Mouse (Mus musculus) midbrain, embryonic 13.5 days (tissue): ENCODE measurements around the gene BC067074. TPM values are rescaled to one million over a fixed set of nuclear protein-coding genes. Genes with fewer than 3 reads are reported as not detected.
"Not testable (repeated sequence)": the region's sequence is repeated elsewhere in the genome, so short reads cannot be mapped to it uniquely, and the experiment has no call there.

Experiments
- ATAC-seq: fragments of 200-750 bp; cut with Nextera tagmentation; 2 replicates; pipeline ENCODE4 v1.8.0; 2017; ENCODE audit warnings: mild to moderate bottlenecking, moderate TSS enrichment, moderate library complexity
- H3K27ac ChIP-seq: fragments of 300-500 bp; sonication (generic); 2 replicates; pipeline ENCODE4 v1.5.1; 2015; ENCODE audit warnings: inconsistent platforms, mild to moderate bottlenecking, moderate library complexity
- H3K27me3 ChIP-seq: fragments of 300-500 bp; sonication (generic); 2 replicates; pipeline ENCODE4 v1.6.1; 2015; ENCODE audit warnings: mild to moderate bottlenecking, inconsistent platforms
- H3K36me3 ChIP-seq: fragments of 300-500 bp; sonication (generic); 2 replicates; pipeline ENCODE4 v1.6.1; 2015; ENCODE audit warnings: mild to moderate bottlenecking, inconsistent platforms
- H3K4me1 ChIP-seq: fragments of 300-500 bp; sonication (generic); replicated peaks from 2 replicates; pipeline ENCODE4 v1.6.1; 2015; ENCODE audit warnings: inconsistent platforms
- H3K4me2 ChIP-seq: fragments of 300-500 bp; sonication (generic); replicated peaks from 2 replicates; pipeline ENCODE4 v1.6.1; 2015; ENCODE audit warnings: moderate library complexity, mild to moderate bottlenecking, inconsistent platforms
- H3K4me3 ChIP-seq: fragments of 300-500 bp; sonication (generic); replicated peaks from 2 replicates; pipeline ENCODE4 v1.5.1; 2015; ENCODE audit warnings: mild to moderate bottlenecking, inconsistent platforms
- H3K9ac ChIP-seq: fragments of 300-500 bp; sonication (generic); replicated peaks from 2 replicates; pipeline ENCODE4 v1.6.1; 2015; ENCODE audit warnings: mild to moderate bottlenecking, inconsistent platforms
- H3K9me3 ChIP-seq: fragments of 300-500 bp; sonication (generic); 2 replicates; pipeline ENCODE4 v1.6.1; 2016; ENCODE audit warnings: mild to moderate bottlenecking, inconsistent platforms
- WGBS: fragments of 180-500 bp; shearing (Covaris S2); methylation state at CpG from one replicate; pipeline ENCODE4 v1.1.7; 2015; 5-methylcytosine and 5-hydroxymethylcytosine counted together
- polyA plus RNA-seq: library from polyadenylated mRNA; unstranded; fragments of >200 nt; fragmentation: Nextera tagmentation; extraction: Ambion mirVana; gene quantifications from 2 replicates; pipeline ENCODE4 v1.2.1, GENCODE M21; 2015

Gene BC067074
- 0.88 and 0.93 TPM in 2 replicates for polyA plus RNA-seq

GRCm38 (mm10) chr13:113292975-113293706, at the start of gene BC067074:
BC067074 (plus strand) TSS chr13:113293159.
- Histone ChIP-seq H3K4me1 (peaks cover 7% of the 10 kb centered on the region; the same call in 1 of the 2 replicates), H3K9ac (peak within 1 kb of the TSS; percentile 67), H3K36me3 (no peaks in the 10 kb centered on the region), H3K9me3 (no peaks in the 10 kb centered on the region), H3K27me3 (peaks cover 31% of the 10 kb centered on the region), H3K27ac (no peak within 1 kb of the TSS), H3K4me2 (peak within 1 kb of the TSS; percentile 94), H3K4me3 (peak within 1 kb of the TSS; percentile 58)
- ATAC-seq: peak; percentile 82
- WGBS: under 1% methylated on average over 56 of the region's 75 CpGs

- Histone ChIP-seq H3K9me3 (no peaks in the 10 kb centered on the region), H3K27ac (no peak overlapping the region), H3K9ac (no peak overlapping the region), H3K36me3 (no peaks in the 10 kb centered on the region), H3K4me2 (no peak overlapping the region), H3K4me3 (no peak overlapping the region), H3K4me1 (no peaks in the 10 kb centered on the region), H3K27me3 (no peaks in the 10 kb centered on the region)
- WGBS: 80% methylated on average over 8 of the region's 8 CpGs
- no peak for ATAC-seq
Observed at GRCm38 (mm10) chr13:113245025-113245424, 47.9 kb upstream of the BC067074 start.

- not testable (repeated sequence) for H3K36me3 ChIP-seq, H3K9me3 ChIP-seq, H3K9ac ChIP-seq, H3K4me2 ChIP-seq, H3K4me3 ChIP-seq, H3K27ac ChIP-seq, H3K4me1 ChIP-seq, ATAC-seq, H3K27me3 ChIP-seq
- WGBS: 89% methylated on average over 7 of the region's 7 CpGs
Observed at GRCm38 (mm10) chr13:113252580-113252979, 40.4 kb upstream of the BC067074 start.

- WGBS: 94% methylated on average over 2 of the region's 2 CpGs
Observed at GRCm38 (mm10) chr13:113256766-113257165, 36.2 kb upstream of the BC067074 start.

GRCm38 (mm10) chr13:113257190-113257589, 35.8 kb upstream of the BC067074 start:
- no peak for ATAC-seq

More at GRCm38 (mm10) chr13:113256766-113257165, 36.2 kb upstream of the BC067074 start:
- H3K27me3 ChIP-seq: no peaks in the 10 kb centered on the region
- no peak for ATAC-seq
- no peak overlapping the region for H3K9ac ChIP-seq
- no peaks in the 10 kb centered on the region for H3K36me3 ChIP-seq
- no peaks in the 10 kb centered on the region for H3K4me1 ChIP-seq
- H3K4me3 ChIP-seq: no peak overlapping the region
- H3K9me3 ChIP-seq: no peaks in the 10 kb centered on the region
- no peak overlapping the region for H3K27ac ChIP-seq
- H3K4me2 ChIP-seq: no peak overlapping the region

GRCm38 (mm10) chr13:113259237-113259636, 33.7 kb upstream of the BC067074 start:
- no peaks in the 10 kb centered on the region for H3K36me3 ChIP-seq
- no peak for ATAC-seq

More at GRCm38 (mm10) chr13:113257190-113257589, 35.8 kb upstream of the BC067074 start:
- Histone ChIP-seq H3K27me3 (no peaks in the 10 kb centered on the region), H3K4me3 (no peak overlapping the region), H3K9me3 (no peaks in the 10 kb centered on the region), H3K4me1 (no peaks in the 10 kb centered on the region), H3K4me2 (no peak overlapping the region), H3K27ac (no peak overlapping the region), H3K36me3 (no peaks in the 10 kb centered on the region), H3K9ac (no peak overlapping the region)
- 50% methylated on average over 5 of the region's 5 CpGs for WGBS

GRCm38 (mm10) chr13:113262822-113263221, 30.1 kb upstream of the BC067074 start:
- 79% methylated on average over 12 of the region's 12 CpGs for WGBS
- H3K4me2 ChIP-seq: no peak overlapping the region
- no peak for ATAC-seq

More at GRCm38 (mm10) chr13:113259237-113259636, 33.7 kb upstream of the BC067074 start:
- Histone ChIP-seq H3K4me3 (no peak overlapping the region), H3K27me3 (no peaks in the 10 kb centered on the region), H3K9ac (no peak overlapping the region), H3K9me3 (no peaks in the 10 kb centered on the region), H3K4me2 (no peak overlapping the region), H3K4me1 (no peaks in the 10 kb centered on the region), H3K27ac (no peak overlapping the region)
- 88% methylated on average over 5 of the region's 5 CpGs for WGBS

GRCm38 (mm10) chr13:113265257-113265656, 27.7 kb upstream of the BC067074 start:
- ATAC-seq: no peak
- no peaks in the 10 kb centered on the region for H3K9me3 ChIP-seq
- no peaks in the 10 kb centered on the region for H3K36me3 ChIP-seq
- no peaks in the 10 kb centered on the region for H3K27me3 ChIP-seq
- no peaks in the 10 kb centered on the region for H3K4me1 ChIP-seq
- WGBS: 27% methylated on average over 13 of the region's 13 CpGs
- H3K27ac ChIP-seq: no peak overlapping the region
- H3K9ac ChIP-seq: no peak overlapping the region
- no peak overlapping the region for H3K4me3 ChIP-seq
- H3K4me2 ChIP-seq: no peak overlapping the region

More at GRCm38 (mm10) chr13:113262822-113263221, 30.1 kb upstream of the BC067074 start:
- Histone ChIP-seq H3K9ac (no peak overlapping the region), H3K4me1 (no peaks in the 10 kb centered on the region), H3K9me3 (no peaks in the 10 kb centered on the region), H3K27ac (no peak overlapping the region), H3K4me3 (no peak overlapping the region), H3K36me3 (no peaks in the 10 kb centered on the region), H3K27me3 (no peaks in the 10 kb centered on the region)

GRCm38 (mm10) chr13:113266495-113266951, 26.4 kb upstream of the BC067074 start:
- H3K9me3 ChIP-seq: no peaks in the 10 kb centered on the region
- no peak overlapping the region for H3K9ac ChIP-seq
- H3K4me2 ChIP-seq: no peak overlapping the region
- H3K4me1 ChIP-seq: no peaks in the 10 kb centered on the region
- ATAC-seq: peak; percentile 57
- no peaks in the 10 kb centered on the region for H3K36me3 ChIP-seq
- H3K27ac ChIP-seq: no peak overlapping the region
- no peak overlapping the region for H3K4me3 ChIP-seq
- H3K27me3 ChIP-seq: no peaks in the 10 kb centered on the region
- WGBS: 33% methylated on average over 9 of the region's 9 CpGs

GRCm38 (mm10) chr13:113267204-113267603, 25.8 kb upstream of the BC067074 start:
- H3K4me3 ChIP-seq: no peak overlapping the region
- no peaks in the 10 kb centered on the region for H3K27me3 ChIP-seq
- H3K36me3 ChIP-seq: no peaks in the 10 kb centered on the region
- no peak overlapping the region for H3K4me2 ChIP-seq
- no peak overlapping the region for H3K9ac ChIP-seq
- H3K27ac ChIP-seq: no peak overlapping the region
- no peaks in the 10 kb centered on the region for H3K4me1 ChIP-seq
- WGBS: 73% methylated on average over 3 of the region's 3 CpGs
- H3K9me3 ChIP-seq: no peaks in the 10 kb centered on the region
- no peak for ATAC-seq

- Histone ChIP-seq H3K36me3 (no peaks in the 10 kb centered on the region), H3K27me3 (no peaks in the 10 kb centered on the region), H3K4me2 (no peak overlapping the region), H3K9ac (no peak overlapping the region), H3K27ac (no peak overlapping the region), H3K4me3 (no peak overlapping the region), H3K4me1 (no peaks in the 10 kb centered on the region), H3K9me3 (no peaks in the 10 kb centered on the region)
- WGBS: 44% methylated on average over 18 of the region's 18 CpGs
- ATAC-seq: peak; percentile 82
Observed at GRCm38 (mm10) chr13:113269777-113270776, 22.9 kb upstream of the BC067074 start.

GRCm38 (mm10) chr13:113271189-113271588, 21.8 kb upstream of the BC067074 start:
- Histone ChIP-seq H3K36me3 (no peaks in the 10 kb centered on the region), H3K27me3 (no peaks in the 10 kb centered on the region), H3K9ac (no peak overlapping the region), H3K4me1 (no peaks in the 10 kb centered on the region), H3K27ac (no peak overlapping the region), H3K4me2 (no peak overlapping the region), H3K4me3 (no peak overlapping the region), H3K9me3 (no peaks in the 10 kb centered on the region)
- 91% methylated on average over 8 of the region's 8 CpGs for WGBS
- no peak for ATAC-seq
